Mouse (Mus musculus) left cerebral cortex, postnatal 4 days (tissue): ENCODE measurements around the gene Olfr378. TPM values are rescaled to one million over a fixed set of nuclear protein-coding genes. Genes with fewer than 3 reads are reported as not detected.

Source experiments
- DNase-seq: peaks from one replicate; pipeline ENCODE4 v3.0.0-alpha.2; 2022
- intact Hi-C: fragments of 180-260 bp; cut with DNase I; formaldehyde crosslinking; loops from one replicate; pipeline ENCODE4 v1.15.1; 2025
- total RNA-seq, 2 experiments: library from RNA; stranded (reverse); gene quantifications; 2 replicates each; pipeline ENCODE4 v1.2.3; 2021

The Olfr378 gene
- not detected for total RNA-seq

DNA sequence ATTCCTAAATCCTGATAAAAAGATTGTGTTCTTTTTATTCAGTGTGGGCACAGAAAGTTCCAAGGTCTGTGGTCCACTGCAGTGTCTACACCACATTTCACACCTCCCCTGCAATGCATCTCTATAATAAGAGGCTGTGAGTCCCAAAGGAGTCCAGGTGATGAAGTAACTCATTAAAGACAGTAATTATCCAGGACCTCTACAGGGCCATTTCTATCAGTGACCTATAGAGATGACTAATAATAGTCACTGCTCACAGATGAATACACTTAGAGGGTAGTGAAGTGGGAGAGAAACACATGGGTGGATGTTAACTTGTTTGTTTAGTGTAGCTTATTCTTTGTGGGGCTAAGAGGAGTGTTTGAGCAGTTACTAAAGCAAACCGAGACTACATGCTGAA lies at the start of gene Olfr378:
TSS of gene Olfr378 (minus strand) at position 101 of the 400 bp plus-strand sequence.
- intact Hi-C loops: no loop called here
- DNase-seq: no peak

DNA sequence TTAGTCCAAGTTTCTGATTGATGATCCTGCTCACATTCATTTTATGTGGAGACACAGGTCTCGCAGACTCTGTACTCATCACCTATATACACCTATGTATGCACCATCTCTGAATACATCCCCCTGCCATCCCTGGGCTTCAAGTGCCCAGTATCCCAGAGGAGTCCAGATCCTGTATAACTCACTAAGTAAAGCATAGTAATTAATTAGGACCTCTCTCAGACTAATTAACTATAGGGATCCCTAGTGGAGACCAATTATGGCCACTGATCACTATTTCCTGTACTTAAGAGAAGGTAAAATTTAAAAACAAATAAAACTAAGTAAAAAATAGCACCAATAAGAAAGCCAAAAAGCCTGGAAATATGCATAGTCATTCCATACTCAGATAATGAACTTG lies 29.1 kb upstream of the Olfr378 start, which contains the start of gene Olfr380:
TSS of gene Olfr380 (minus strand) at position 101 of the 400 bp plus-strand sequence.
- no peak for DNase-seq
- intact Hi-C loops: no loop called here

DNA sequence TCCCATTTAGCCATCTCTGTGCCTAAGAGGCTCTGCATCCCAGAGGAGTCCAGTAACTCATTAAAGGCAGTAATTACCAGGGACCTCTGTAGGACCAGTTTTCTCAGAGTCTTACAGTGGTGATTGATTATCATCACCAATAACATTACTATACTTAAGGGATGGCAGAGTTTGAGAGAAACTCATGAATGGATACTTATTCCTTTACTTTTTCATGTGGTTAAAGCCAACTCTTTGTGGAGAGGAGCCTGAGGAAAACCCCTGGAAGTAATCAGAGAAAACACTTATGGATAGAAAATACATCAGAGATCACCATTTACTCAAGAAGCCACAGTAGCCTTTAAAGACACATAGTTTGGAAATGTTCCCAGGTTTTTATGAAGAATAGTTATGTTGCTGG lies 28.8 kb downstream of the Olfr378 start, which contains the start of gene Olfr1:
TSS of gene Olfr1 (minus strand) at position 101 of the 400 bp plus-strand sequence.
- DNase-seq: no peak
- intact Hi-C loops: no loop called here

DNA sequence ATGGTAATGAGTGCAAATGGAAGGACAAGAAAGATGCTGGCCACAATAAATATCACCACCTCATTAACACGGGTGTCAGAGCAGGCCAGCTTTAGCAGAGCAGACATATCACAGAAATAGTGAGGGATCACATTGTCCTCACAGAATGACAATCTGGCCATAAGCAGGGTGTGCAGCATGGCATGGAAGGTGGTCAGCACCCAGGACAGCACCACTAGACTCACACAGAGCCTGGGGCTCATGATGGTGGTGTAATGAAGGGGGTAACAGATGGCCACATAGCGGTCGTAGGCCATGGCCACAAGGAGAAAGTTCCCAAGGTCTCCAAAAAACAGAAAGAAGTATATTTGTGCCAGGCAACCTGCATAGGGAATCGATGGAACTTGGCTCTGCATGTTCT lies 32.9 kb downstream of the Olfr378 start:
- DNase-seq: no peak
- intact Hi-C loops: no loop called here

Other genes with a start within 250 kb of the Olfr378 start
- gene Ctns, start 229.4 kb downstream of the Olfr378 start, total RNA-seq: 10 to 100 TPM; 17.7 to 21.1 TPM
- gene Shpk, start 229.0 kb downstream of the Olfr378 start, total RNA-seq: 1 to 10 TPM; 1.1 to 1.2 TPM
- under 1 TPM; 0.46 to 0.82 TPM for gene Trpv1, start 194.2 kb downstream of the Olfr378 start, total RNA-seq
- gene Trpv3, start 161.1 kb downstream of the Olfr378 start, total RNA-seq: under 1 TPM; 0.46 to 0.66 TPM
- 1 to 10 TPM; 2.0 to 2.7 TPM for gene Aspa, start 98.9 kb downstream of the Olfr378 start, total RNA-seq
- gene Gm49340, start 98.7 kb downstream of the Olfr378 start, total RNA-seq: not detected
- under 1 TPM in 1 of 2 experiments, not detected in 1; 0.28 TPM for gene Spata22, start 98.7 kb downstream of the Olfr378 start, total RNA-seq
- gene Olfr20, start 77.7 kb downstream of the Olfr378 start, total RNA-seq: not detected
- not detected for gene Olfr376, start 57.2 kb downstream of the Olfr378 start, total RNA-seq
- gene Olfr1, start 28.9 kb downstream of the Olfr378 start, total RNA-seq: not detected
- gene Olfr380, start 29.0 kb upstream of the Olfr378 start, total RNA-seq: not detected
- not detected for gene Olfr381, start 63.1 kb upstream of the Olfr378 start, total RNA-seq
- gene Olfr382, start 88.7 kb upstream of the Olfr378 start, total RNA-seq: not detected
- not detected for gene Olfr385, start 164.5 kb upstream of the Olfr378 start, total RNA-seq
- not detected for gene Olfr384, start 170.1 kb upstream of the Olfr378 start, total RNA-seq